Mouse (Mus musculus) lung, embryonic 15.5 days (tissue): Measurements from ENCODE around the gene Azi2. TPM values are rescaled to one million over a fixed set of nuclear protein-coding genes. Genes with fewer than 3 reads are reported as not detected.

Experiments used
- ATAC-seq: fragments of 200-750 bp; cut with Nextera tagmentation; 2 replicates; pipeline ENCODE4 v1.8.0; 2017; ENCODE audit warnings: moderate number of reproducible peaks, borderline replicate concordance; ENCODE audit not compliant: low FRiP score, low TSS enrichment; ENCODE audit errors: extremely low read depth
- H3K27ac ChIP-seq: fragments of 300-500 bp; sonication (generic); 2 replicates; pipeline ENCODE4 v1.5.1; 2015; ENCODE audit warnings: moderate library complexity, mild to moderate bottlenecking, inconsistent platforms
- H3K27me3 ChIP-seq: fragments of 300-500 bp; sonication (generic); 2 replicates; pipeline ENCODE4 v1.6.1; 2015; ENCODE audit warnings: inconsistent platforms
- H3K36me3 ChIP-seq: fragments of 300-500 bp; sonication (generic); 2 replicates; pipeline ENCODE4 v1.6.1; 2015; ENCODE audit warnings: inconsistent platforms
- H3K4me1 ChIP-seq: fragments of 300-500 bp; sonication (generic); 2 replicates; pipeline ENCODE4 v1.6.1; 2015; ENCODE audit warnings: inconsistent platforms
- H3K4me2 ChIP-seq: fragments of 300-500 bp; sonication (generic); 2 replicates; pipeline ENCODE4 v1.6.1; 2015; ENCODE audit warnings: inconsistent platforms, mild to moderate bottlenecking, moderate library complexity
- H3K4me3 ChIP-seq: fragments of 300-500 bp; sonication (generic); 2 replicates; pipeline ENCODE4 v1.5.1; 2015; ENCODE audit warnings: mild to moderate bottlenecking, inconsistent platforms
- H3K9ac ChIP-seq: fragments of 300-500 bp; sonication (generic); 2 replicates; pipeline ENCODE4 v1.6.1; 2015; ENCODE audit warnings: inconsistent platforms
- H3K9me3 ChIP-seq: fragments of 300-500 bp; sonication (generic); 2 replicates; pipeline ENCODE4 v1.6.1; 2016; ENCODE audit warnings: inconsistent platforms
- WGBS: fragments of 180-500 bp; shearing (Covaris S2); methylation state at CpG from one replicate; pipeline ENCODE4 v1.1.7; 2015; 5-methylcytosine and 5-hydroxymethylcytosine counted together
- microRNA-seq: library from miRNA; unstranded; fragments of <30 nt; microRNA quantifications from one replicate; pipeline ENCODE4, GENCODE M21; 2016
- polyA plus RNA-seq: library from polyadenylated mRNA; unstranded; fragments of >200 nt; fragmentation: Nextera tagmentation; extraction: Ambion mirVana; gene quantifications from 2 replicates; pipeline ENCODE4 v1.2.1, GENCODE M21; 2015

Gene Azi2
- polyA plus RNA-seq, 1 experiment from 2014 or later = 76.9 TPM

DNA sequence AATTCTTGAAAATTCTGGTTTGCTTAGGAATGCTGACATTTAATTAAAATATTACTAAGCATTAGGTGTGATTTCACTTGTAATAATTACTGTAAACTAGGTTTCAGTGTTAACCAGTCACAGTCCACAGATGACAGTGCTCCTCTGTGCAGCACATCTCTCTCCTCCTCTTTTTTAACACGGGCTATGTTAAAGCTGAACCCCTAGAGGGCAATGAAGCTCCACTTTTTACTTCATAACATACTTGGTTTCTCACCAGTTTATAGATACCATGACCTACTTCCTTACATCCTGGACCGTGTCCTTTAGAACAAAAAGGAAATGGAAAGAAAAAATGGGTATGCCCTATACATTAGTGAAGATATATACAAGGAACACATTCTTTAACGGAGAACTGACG, 59.1 kb downstream of the Azi2 start:
- Histone ChIP-seq H3K4me1 (peaks cover 3% of the 10 kb centered on the region; the same call in 1 of the 2 replicates), H3K27me3 (no peaks in the 10 kb centered on the region), H3K9me3 (no peaks in the 10 kb centered on the region), H3K9ac (no peak overlapping the region), H3K4me3 (no peak overlapping the region), H3K4me2 (no peak overlapping the region), H3K36me3 (no peaks in the 10 kb centered on the region), H3K27ac (no peak overlapping the region)
- WGBS = 37% methylated on average over 4 of the region's 4 CpGs
- peak; percentile 35; the same call in 1 of the 2 replicates for ATAC-seq

DNA sequence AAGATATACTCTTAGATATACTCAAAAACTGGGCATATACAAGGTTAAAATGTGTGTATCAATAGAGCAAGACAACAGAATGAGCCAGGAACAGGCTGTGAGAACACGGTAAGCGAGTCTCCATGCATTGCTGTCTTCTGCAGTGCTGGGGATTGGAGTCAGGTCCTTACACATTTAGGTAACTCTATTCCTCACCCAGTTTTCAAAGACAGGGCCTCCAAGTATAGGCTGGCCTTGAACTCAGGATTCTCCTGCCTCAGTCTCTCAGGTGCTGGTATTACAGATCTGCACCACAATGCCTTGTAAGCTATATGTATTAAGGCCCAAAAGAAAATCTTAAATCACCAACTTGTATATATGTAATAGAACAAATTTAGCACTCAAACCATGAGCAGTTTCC, 60.2 kb downstream of the Azi2 start:
- H3K27me3 ChIP-seq = no peaks in the 10 kb centered on the region
- H3K36me3 ChIP-seq = no peaks in the 10 kb centered on the region
- no peak overlapping the region for H3K4me3 ChIP-seq
- H3K9me3 ChIP-seq = no peaks in the 10 kb centered on the region
- H3K27ac ChIP-seq = no peak overlapping the region
- ATAC-seq = no peak
- H3K9ac ChIP-seq = no peak overlapping the region
- 89% methylated on average over 2 of the region's 2 CpGs for WGBS
- no peak overlapping the region for H3K4me2 ChIP-seq
- peaks cover 3% of the 10 kb centered on the region; the same call in 1 of the 2 replicates for H3K4me1 ChIP-seq

DNA sequence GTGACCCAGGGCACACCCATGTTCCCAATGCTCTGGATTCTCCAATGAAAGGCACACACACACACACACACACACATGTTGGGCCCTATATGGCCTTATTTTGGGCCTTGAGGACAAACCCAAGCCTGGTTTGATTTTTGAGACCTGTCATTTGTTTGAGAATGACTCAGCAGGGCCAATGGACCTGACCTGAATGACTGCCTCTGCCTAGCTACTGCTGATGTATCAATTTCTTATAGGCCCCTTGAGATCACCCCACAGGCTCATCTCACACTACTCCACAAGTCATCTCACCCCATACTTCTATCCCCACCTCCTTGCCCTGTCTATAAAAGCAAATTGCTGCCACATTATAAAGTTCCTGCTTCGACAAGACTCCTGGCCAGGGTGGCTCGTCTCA, 61.5 kb downstream of the Azi2 start:
- ATAC-seq = no peak
- Histone ChIP-seq H3K9me3 (no peaks in the 10 kb centered on the region), H3K4me2 (no peak overlapping the region), H3K27ac (no peak overlapping the region), H3K9ac (no peak overlapping the region), H3K36me3 (no peaks in the 10 kb centered on the region), H3K4me1 (no peaks in the 10 kb centered on the region), H3K4me3 (no peak overlapping the region), H3K27me3 (no peaks in the 10 kb centered on the region)
- 74% methylated on average over 2 of the region's 2 CpGs for WGBS

DNA sequence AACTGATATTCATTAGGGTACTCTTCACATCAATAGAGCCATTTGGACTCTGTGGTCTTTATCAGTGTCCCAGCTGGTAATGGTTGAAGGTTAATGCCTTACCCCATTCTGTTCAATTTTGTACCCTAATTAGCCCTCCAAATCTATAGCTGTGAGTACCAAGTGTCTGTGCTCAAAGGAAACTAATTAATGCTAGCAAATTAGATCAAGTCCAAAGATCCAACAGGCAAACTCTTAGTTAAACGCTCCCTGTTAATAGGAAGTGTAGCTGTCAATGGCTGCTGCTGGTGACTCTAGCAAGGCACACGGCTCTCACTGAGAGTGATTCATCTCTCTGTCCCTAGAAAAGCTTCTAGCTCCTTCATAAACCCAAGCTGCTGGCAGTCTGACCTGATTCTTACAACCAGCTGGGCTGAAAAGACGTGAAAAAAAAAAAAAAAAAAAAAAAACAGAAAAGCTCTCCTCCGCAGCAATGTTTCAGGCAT, 68.3 kb downstream of the Azi2 start:
- H3K9me3 ChIP-seq = no peaks in the 10 kb centered on the region
- no peaks in the 10 kb centered on the region for H3K36me3 ChIP-seq
- no peak overlapping the region for H3K4me3 ChIP-seq
- WGBS = 66% methylated on average over 4 of the region's 4 CpGs
- no peak overlapping the region for H3K9ac ChIP-seq
- H3K4me1 ChIP-seq = no peaks in the 10 kb centered on the region
- no peaks in the 10 kb centered on the region for H3K27me3 ChIP-seq
- no peak for ATAC-seq
- no peak overlapping the region for H3K27ac ChIP-seq
- no peak overlapping the region for H3K4me2 ChIP-seq

GRCm38 (mm10) chr9:118109697-118110359, 69.5 kb downstream of the Azi2 start:
- Histone ChIP-seq H3K36me3 (no peaks in the 10 kb centered on the region), H3K27me3 (no peaks in the 10 kb centered on the region), H3K4me3 (no peak overlapping the region), H3K4me1 (no peaks in the 10 kb centered on the region), H3K9ac (no peak overlapping the region), H3K4me2 (no peak overlapping the region), H3K9me3 (no peaks in the 10 kb centered on the region), H3K27ac (no peak overlapping the region)
- no peak for ATAC-seq
- 84% methylated on average over 7 of the region's 7 CpGs for WGBS

GRCm38 (mm10) chr9:118110360-118110710, 70.0 kb downstream of the Azi2 start:
- no peaks in the 10 kb centered on the region for H3K27me3 ChIP-seq
- no peak overlapping the region for H3K27ac ChIP-seq
- H3K9ac ChIP-seq = no peak overlapping the region
- ATAC-seq = no peak
- 84% methylated on average over 2 of the region's 2 CpGs for WGBS
- H3K9me3 ChIP-seq = no peaks in the 10 kb centered on the region
- no peak overlapping the region for H3K4me3 ChIP-seq
- H3K4me1 ChIP-seq = no peaks in the 10 kb centered on the region
- H3K4me2 ChIP-seq = no peak overlapping the region
- no peaks in the 10 kb centered on the region for H3K36me3 ChIP-seq

Small RNA genes lying within 50 kb of the gene (microRNA-seq; reads per million reads assigned to microRNA genes)
- not detected for gene Gm22008

Other genes starting within 250 kb of the Azi2 start
- gene Cmc1, start 109.7 kb downstream of the Azi2 start, polyA plus RNA-seq = 38.4 and 40.6 TPM in 2 replicates